9 mouse cellular contexts compared by ENCODE assay signal in the genomic region with DNA sequence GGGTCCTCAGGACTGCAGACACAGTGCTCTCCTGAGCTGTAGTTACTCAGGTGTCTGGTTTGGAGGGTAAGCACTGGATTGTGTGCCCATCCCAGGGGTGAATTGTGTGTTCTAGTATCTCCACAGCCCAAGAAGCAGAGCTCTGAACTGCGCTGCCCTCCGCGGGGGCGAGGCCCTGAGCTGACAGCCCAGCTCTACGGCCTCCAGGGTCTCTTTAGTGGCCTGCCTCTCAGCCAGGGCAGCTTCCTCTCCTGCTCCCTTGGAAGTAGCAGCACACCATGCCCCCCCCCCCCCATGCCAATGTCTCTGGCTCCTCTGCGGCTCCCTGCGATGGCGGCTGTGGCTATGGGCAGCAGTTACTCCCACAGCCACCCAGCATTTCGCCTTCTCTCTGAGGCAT.
A peak's percentile ranks its signal among the peaks of the same experiment; 100 is the strongest.
DNase-seq lines count a peak whose midpoint lies in the region; ATAC-seq and TF ChIP-seq lines count a peak whose summit lies in the region.
"Had no signal": no experiment of that assay in that cellular context is flagged by ENCODE, and none has a peak within 500 bp of the region (broad histone marks: within the 10 kb centered on the region; RNA-seq: fewer than 3 reads in every experiment).

No protein-coding gene starts in this region.

- TF ChIP-seq EP300 in liver, postnatal 0 days (IDR thresholded peaks at IDR 0.05; ENCODE audit: low read depth), result no peak

- no peak overlapping the region; the same call in 1 of the 2 replicates for H3K9ac ChIP-seq in kidney, embryonic 16.5 days (replicated peaks; ENCODE audit: low read length)
- H3K9ac ChIP-seq in forebrain, embryonic 14.5 days (ENCODE audit: low read length), result no peak overlapping the region; the same call in 1 of the 2 replicates
- H3K9ac ChIP-seq in liver, postnatal 0 days (replicated peaks), result no peak overlapping the region
- H3K9ac ChIP-seq: liver, embryonic 15.5 days had no signal

- 59% methylated on average over 9 of the region's 9 CpGs for WGBS in kidney, embryonic 16.5 days
- WGBS in forebrain, embryonic 14.5 days, result 88% methylated on average over 9 of the region's 9 CpGs
- 70% methylated on average over 9 of the region's 9 CpGs for WGBS in liver, postnatal 0 days (ENCODE audit: insufficient replicate concordance)

- no peak for TF ChIP-seq CTCF in cortical plate, adult 2 months (IDR thresholded peaks at IDR 0.05; ENCODE audit: extremely low read depth, insufficient read depth, low read length)
- no peak for TF ChIP-seq CTCF in liver, postnatal 0 days (IDR thresholded peaks at IDR 0.05; ENCODE audit: low read depth)

- H3K27me3 ChIP-seq in kidney, embryonic 16.5 days (ENCODE audit: insufficient read depth, low read length), result no peaks in the 10 kb centered on the region
- H3K27me3 ChIP-seq in forebrain, embryonic 14.5 days (replicated peaks; ENCODE audit: control insufficient read depth, insufficient read depth, low read length), result no peaks in the 10 kb centered on the region
- H3K27me3 ChIP-seq in liver, postnatal 0 days (ENCODE audit: insufficient read depth, low read length), result no peaks in the 10 kb centered on the region
- H3K27me3 ChIP-seq: liver, embryonic 15.5 days; Patski had no signal

- ATAC-seq in kidney, embryonic 16.5 days (ENCODE audit: low FRiP score, low TSS enrichment), result peak; percentile 3; the same call in 1 of the 2 replicates
- ATAC-seq in forebrain, embryonic 14.5 days, result 0 out of 2 replicates have a peak, but pooled peaks have one; percentile 2
- no peak for ATAC-seq in liver, postnatal 0 days
- ATAC-seq: Patski had no signal

- no peak for DNase-seq in kidney, adult 8-10 months
- no peak for DNase-seq in forebrain, embryonic 14.5 days (ENCODE audit: low spot score)
- DNase-seq in liver, postnatal 0 days, result no peak
- no peak for DNase-seq in adipocyte (ENCODE audit: low spot score)
- no peak for DNase-seq in lung, postnatal 36 days

- H3K36me3 ChIP-seq in kidney, embryonic 16.5 days (ENCODE audit: insufficient read depth, low read length), result 0 out of 2 replicates have a peak, but pooled peaks cover 5% of the 10 kb centered on the region
- peaks cover 33% of the 10 kb centered on the region for H3K36me3 ChIP-seq in forebrain, embryonic 14.5 days (ENCODE audit: control insufficient read depth, insufficient read depth, low read length)
- peaks cover 48% of the 10 kb centered on the region for H3K36me3 ChIP-seq in liver, postnatal 0 days (replicated peaks; ENCODE audit: insufficient read depth, low read length)

- peak overlapping the region; percentile 54 for H3K27ac ChIP-seq in kidney, embryonic 16.5 days (ENCODE audit: low read length)
- peak overlapping the region; percentile 69 for H3K27ac ChIP-seq in cortical plate, adult 2 months (ENCODE audit: insufficient read depth, low read length)
- H3K27ac ChIP-seq in forebrain, embryonic 14.5 days (ENCODE audit: low read depth, low read length), result no peak overlapping the region; the same call in 1 of the 2 replicates
- 0 out of 2 replicates have a peak overlapping the region, but pooled peaks have one; percentile 39 for H3K27ac ChIP-seq in liver, postnatal 0 days (ENCODE audit: low read depth)

- H3K4me2 ChIP-seq in kidney, embryonic 16.5 days (replicated peaks; ENCODE audit: low read depth, low read length), result no peak overlapping the region
- no peak overlapping the region for H3K4me2 ChIP-seq in forebrain, embryonic 14.5 days (ENCODE audit: low read length)
- H3K4me2 ChIP-seq in liver, postnatal 0 days (ENCODE audit: low read depth, low read length), result no peak overlapping the region
- H3K4me2 ChIP-seq: liver, embryonic 15.5 days had no signal

- no peaks in the 10 kb centered on the region for H3K9me3 ChIP-seq in kidney, embryonic 16.5 days (ENCODE audit: low read length)
- no peaks in the 10 kb centered on the region for H3K9me3 ChIP-seq in forebrain, embryonic 14.5 days (replicated peaks; ENCODE audit: control insufficient read depth, low read length)
- no peaks in the 10 kb centered on the region for H3K9me3 ChIP-seq in liver, postnatal 0 days (ENCODE audit: low read length)
- H3K9me3 ChIP-seq: liver, embryonic 15.5 days had no signal

- peaks cover 40% of the 10 kb centered on the region for H3K4me1 ChIP-seq in kidney, embryonic 16.5 days (ENCODE audit: insufficient read depth, low read length)
- H3K4me1 ChIP-seq in cortical plate, adult 2 months (ENCODE audit: control insufficient read depth, insufficient read depth, low read length), result peaks cover 12% of the 10 kb centered on the region
- peaks cover 17% of the 10 kb centered on the region for H3K4me1 ChIP-seq in forebrain, embryonic 14.5 days (ENCODE audit: control insufficient read depth, insufficient read depth, low read length)
- peaks cover 30% of the 10 kb centered on the region for H3K4me1 ChIP-seq in liver, postnatal 0 days (ENCODE audit: insufficient read depth)

- TF ChIP-seq POLR2A in cortical plate, adult 2 months (IDR thresholded peaks at IDR 0.05; ENCODE audit: extremely low read depth, insufficient read depth, low read length), result no peak

- H3K4me3 ChIP-seq in kidney, embryonic 16.5 days (ENCODE audit: low read length), result no peak overlapping the region
- no peak overlapping the region for H3K4me3 ChIP-seq in cortical plate, adult 2 months (ENCODE audit: insufficient read depth, low read length)
- H3K4me3 ChIP-seq in forebrain, embryonic 14.5 days (ENCODE audit: low read depth, low read length), result no peak overlapping the region
- no peak overlapping the region for H3K4me3 ChIP-seq in liver, postnatal 0 days (ENCODE audit: low read depth, low read length)
- H3K4me3 ChIP-seq: liver, embryonic 15.5 days had no signal
